Mouse (Mus musculus) hindbrain, embryonic 16.5 days (tissue): ENCODE measurements around the gene Dnajb2. TPM values are rescaled to one million over a fixed set of nuclear protein-coding genes. Genes with fewer than 3 reads are reported as not detected.

Source experiments
- ATAC-seq: fragments of 200-750 bp; cut with Nextera tagmentation; 2 replicates; pipeline ENCODE4 v1.8.0; 2017; ENCODE audit warnings: moderate TSS enrichment, moderate library complexity
- H3K27ac ChIP-seq: fragments of 300-500 bp; sonication (generic); 2 replicates; pipeline ENCODE4 v1.5.1; 2014; ENCODE audit warnings: low read depth, mild to moderate bottlenecking, control low read depth, low read length, moderate library complexity
- H3K27me3 ChIP-seq: fragments of 300-500 bp; sonication (generic); replicated peaks from 2 replicates; pipeline ENCODE4 v1.6.1; 2014; ENCODE audit warnings: low read length; ENCODE audit not compliant: control insufficient read depth, insufficient read depth
- H3K36me3 ChIP-seq: fragments of 300-500 bp; sonication (generic); 2 replicates; pipeline ENCODE4 v1.6.1; 2014; ENCODE audit warnings: mild to moderate bottlenecking, low read length, moderate library complexity, mixed read lengths; ENCODE audit not compliant: control insufficient read depth, insufficient read depth
- H3K4me1 ChIP-seq: fragments of 300-500 bp; sonication (generic); 2 replicates; pipeline ENCODE4 v1.6.1; 2014; ENCODE audit warnings: low read depth, low read length; ENCODE audit not compliant: control insufficient read depth, insufficient read depth
- H3K4me2 ChIP-seq: fragments of 300-500 bp; sonication (generic); 2 replicates; pipeline ENCODE4 v1.6.1; 2014; ENCODE audit warnings: mild to moderate bottlenecking, low read length, control low read depth, moderate library complexity
- H3K4me3 ChIP-seq: fragments of 300-500 bp; sonication (generic); 2 replicates; pipeline ENCODE4 v1.5.1; 2014; ENCODE audit warnings: mild to moderate bottlenecking, low read length, control low read depth, moderate library complexity
- H3K9ac ChIP-seq: fragments of 300-500 bp; sonication (generic); 2 replicates; pipeline ENCODE4 v1.6.1; 2014; ENCODE audit warnings: low read depth, mild to moderate bottlenecking, control low read depth, low read length, moderate library complexity
- H3K9me3 ChIP-seq: fragments of 300-500 bp; sonication (generic); 2 replicates; pipeline ENCODE4 v1.6.1; 2014; ENCODE audit warnings: mild to moderate bottlenecking, low read length, moderate library complexity; ENCODE audit not compliant: control insufficient read depth
- WGBS: fragments of 180-500 bp; shearing (Covaris S2); extraction: QIAGEN DNeasy Blood & Tissue Kit; methylation state at CpG from one replicate; pipeline ENCODE4 v1.1.7; 2014; 5-methylcytosine and 5-hydroxymethylcytosine counted together
- polyA plus RNA-seq: library from polyadenylated mRNA; unstranded; fragments of >200 nt; fragmentation: Nextera tagmentation; extraction: Ambion mirVana; gene quantifications from 2 replicates; pipeline ENCODE4 v1.2.1, GENCODE M21; 2015

The Dnajb2 gene
- polyA plus RNA-seq, 1 experiment from 2014 or later: 98.0 TPM

- H3K4me3 ChIP-seq: no peak overlapping the region
- H3K9ac ChIP-seq: no peak overlapping the region
- H3K27me3 ChIP-seq: peaks cover 16% of the 10 kb centered on the region
- H3K4me2 ChIP-seq: no peak overlapping the region; the same call in 1 of the 2 replicates
- WGBS: 81% methylated on average over 13 of the region's 13 CpGs
- no peak for ATAC-seq
- peaks cover 21% of the 10 kb centered on the region for H3K36me3 ChIP-seq
- no peaks in the 10 kb centered on the region for H3K9me3 ChIP-seq
- H3K27ac ChIP-seq: no peak overlapping the region
- peaks cover 17% of the 10 kb centered on the region for H3K4me1 ChIP-seq
These were observed 19.2 kb upstream of the Dnajb2 start for GRCm38 (mm10) chr1:75216797-75217585.

- peaks cover 10% of the 10 kb centered on the region for H3K4me1 ChIP-seq
- no peak for ATAC-seq
- peak overlapping the region; percentile 56 for H3K4me3 ChIP-seq
- H3K27ac ChIP-seq: no peak overlapping the region
- no peaks in the 10 kb centered on the region for H3K9me3 ChIP-seq
- H3K27me3 ChIP-seq: peaks cover 16% of the 10 kb centered on the region
- peak overlapping the region; percentile 89 for H3K4me2 ChIP-seq
- peaks cover 19% of the 10 kb centered on the region for H3K36me3 ChIP-seq
- H3K9ac ChIP-seq: no peak overlapping the region; the same call in 1 of the 2 replicates
- 6% methylated on average over 6 of the region's 6 CpGs for WGBS
These were observed 18.3 kb upstream of the Dnajb2 start for GRCm38 (mm10) chr1:75217893-75218226.

- H3K36me3 ChIP-seq: peaks cover 13% of the 10 kb centered on the region
- WGBS: 4% methylated on average over 36 of the region's 38 CpGs
- ATAC-seq: peak; percentile 48
These were observed 17.8 kb upstream of the Dnajb2 start for GRCm38 (mm10) chr1:75218227-75219001.

GRCm38 (mm10) chr1:75219078-75219477 lies 17.1 kb upstream of the Dnajb2 start:
- Histone ChIP-seq H3K9ac (peak overlapping the region; percentile 66), H3K27me3 (peaks cover 16% of the 10 kb centered on the region), H3K36me3 (peaks cover 8% of the 10 kb centered on the region), H3K4me1 (peaks cover 9% of the 10 kb centered on the region), H3K4me3 (peak overlapping the region; percentile 56), H3K4me2 (peak overlapping the region; percentile 89), H3K27ac (no peak overlapping the region; the same call in 1 of the 2 replicates), H3K9me3 (no peaks in the 10 kb centered on the region)
- under 1% methylated on average over 22 of the region's 24 CpGs for WGBS
- ATAC-seq: peak; percentile 90

More at GRCm38 (mm10) chr1:75218227-75219001, 17.8 kb upstream of the Dnajb2 start:
- H3K9me3 ChIP-seq: no peaks in the 10 kb centered on the region
- no peak overlapping the region for H3K27ac ChIP-seq
- H3K4me2 ChIP-seq: peak overlapping the region; percentile 89
- H3K4me1 ChIP-seq: peaks cover 9% of the 10 kb centered on the region
- H3K9ac ChIP-seq: peak overlapping the region; percentile 66
- H3K4me3 ChIP-seq: peak overlapping the region; percentile 56
- peaks cover 16% of the 10 kb centered on the region for H3K27me3 ChIP-seq

GRCm38 (mm10) chr1:75219531-75219930 lies 16.7 kb upstream of the Dnajb2 start, which contains the start of gene Tuba4a:
Gene Tuba4a, minus strand, starts transcription at chr1:75219865.
- under 1% methylated on average over 34 of the region's 34 CpGs for WGBS
- Histone ChIP-seq H3K9ac (peak within 1 kb of the TSS; percentile 66), H3K4me3 (peak within 1 kb of the TSS; percentile 56), H3K27ac (no peak within 1 kb of the TSS; the same call in 1 of the 2 replicates), H3K4me2 (peak within 1 kb of the TSS; percentile 89), H3K36me3 (peaks cover 4% of the 10 kb centered on the region), H3K27me3 (peaks cover 16% of the 10 kb centered on the region), H3K9me3 (no peaks in the 10 kb centered on the region), H3K4me1 (peaks cover 9% of the 10 kb centered on the region)
- ATAC-seq: peak; percentile 53

- no peak overlapping the region for H3K4me2 ChIP-seq
- no peak overlapping the region for H3K4me3 ChIP-seq
- no peak overlapping the region for H3K9ac ChIP-seq
- WGBS: 79% methylated on average over 3 of the region's 3 CpGs
- H3K27ac ChIP-seq: no peak overlapping the region
- ATAC-seq: no peak
- no peaks in the 10 kb centered on the region for H3K36me3 ChIP-seq
- H3K9me3 ChIP-seq: no peaks in the 10 kb centered on the region
- H3K27me3 ChIP-seq: peaks cover 16% of the 10 kb centered on the region
- H3K4me1 ChIP-seq: peaks cover 9% of the 10 kb centered on the region
These were observed 14.7 kb upstream of the Dnajb2 start for GRCm38 (mm10) chr1:75221538-75221937.

GRCm38 (mm10) chr1:75222926-75223325 lies 13.3 kb upstream of the Dnajb2 start:
- Histone ChIP-seq H3K9me3 (no peaks in the 10 kb centered on the region), H3K27me3 (peaks cover 9% of the 10 kb centered on the region), H3K4me3 (no peak overlapping the region), H3K9ac (no peak overlapping the region), H3K36me3 (no peaks in the 10 kb centered on the region), H3K27ac (no peak overlapping the region), H3K4me2 (no peak overlapping the region), H3K4me1 (peaks cover 9% of the 10 kb centered on the region)
- ATAC-seq: no peak
- WGBS: 82% methylated on average over 6 of the region's 6 CpGs

- no peak overlapping the region for H3K4me3 ChIP-seq
- peaks cover 9% of the 10 kb centered on the region for H3K27me3 ChIP-seq
- no peak overlapping the region for H3K9ac ChIP-seq
- H3K4me1 ChIP-seq: peaks cover 4% of the 10 kb centered on the region
- H3K4me2 ChIP-seq: no peak overlapping the region
- no peaks in the 10 kb centered on the region for H3K36me3 ChIP-seq
- ATAC-seq: no peak
- WGBS: 80% methylated on average over 6 of the region's 6 CpGs
- no peaks in the 10 kb centered on the region for H3K9me3 ChIP-seq
- H3K27ac ChIP-seq: no peak overlapping the region
These were observed 12.7 kb upstream of the Dnajb2 start for GRCm38 (mm10) chr1:75223532-75223931.

GRCm38 (mm10) chr1:75225473-75225872 lies 10.7 kb upstream of the Dnajb2 start:
- no peak overlapping the region for H3K4me3 ChIP-seq
- no peak overlapping the region for H3K27ac ChIP-seq
- no peak for ATAC-seq
- no peak overlapping the region for H3K4me2 ChIP-seq
- 60% methylated on average over 3 of the region's 3 CpGs for WGBS
- H3K27me3 ChIP-seq: peaks cover 7% of the 10 kb centered on the region
- no peak overlapping the region for H3K9ac ChIP-seq
- H3K4me1 ChIP-seq: no peaks in the 10 kb centered on the region
- H3K9me3 ChIP-seq: no peaks in the 10 kb centered on the region
- H3K36me3 ChIP-seq: no peaks in the 10 kb centered on the region
